Mouse (Mus musculus): ENCODE results near the gene Rad23a. TPM values are rescaled to one million over a fixed set of nuclear protein-coding genes. Genes with fewer than 3 reads are reported as not detected.

The Rad23a gene
- polyA plus RNA-seq, 1 experiment from 2014 or later = 87.7 TPM

GRCm38 (mm10) chr8:84794486-84794885 is 46.0 kb downstream of the Rad23a start:
- Histone ChIP-seq H3K9ac (ENCODE audit: low read length) (no peak overlapping the region), H3K27me3 (ENCODE audit: control insufficient read depth, insufficient read depth, low read length) (peaks cover 90% of the 10 kb centered on the region), H3K36me3 (ENCODE audit: control insufficient read depth, insufficient read depth, low read length) (no peaks in the 10 kb centered on the region), H3K4me1 (ENCODE audit: control insufficient read depth, insufficient read depth, low read length) (peaks cover 5% of the 10 kb centered on the region), H3K27ac (ENCODE audit: low read depth, low read length) (no peak overlapping the region), H3K4me2 (no peak overlapping the region), H3K4me3 (ENCODE audit: low read depth, low read length) (no peak overlapping the region), H3K9me3 (ENCODE audit: control insufficient read depth, low read length) (no peaks in the 10 kb centered on the region)
- DNase-seq (ENCODE audit: low spot score, missing footprints) = peak; percentile 85
- WGBS = 54% methylated on average over 7 of the region's 7 CpGs
- ATAC-seq (ENCODE audit: low FRiP score) = no peak

DNA sequence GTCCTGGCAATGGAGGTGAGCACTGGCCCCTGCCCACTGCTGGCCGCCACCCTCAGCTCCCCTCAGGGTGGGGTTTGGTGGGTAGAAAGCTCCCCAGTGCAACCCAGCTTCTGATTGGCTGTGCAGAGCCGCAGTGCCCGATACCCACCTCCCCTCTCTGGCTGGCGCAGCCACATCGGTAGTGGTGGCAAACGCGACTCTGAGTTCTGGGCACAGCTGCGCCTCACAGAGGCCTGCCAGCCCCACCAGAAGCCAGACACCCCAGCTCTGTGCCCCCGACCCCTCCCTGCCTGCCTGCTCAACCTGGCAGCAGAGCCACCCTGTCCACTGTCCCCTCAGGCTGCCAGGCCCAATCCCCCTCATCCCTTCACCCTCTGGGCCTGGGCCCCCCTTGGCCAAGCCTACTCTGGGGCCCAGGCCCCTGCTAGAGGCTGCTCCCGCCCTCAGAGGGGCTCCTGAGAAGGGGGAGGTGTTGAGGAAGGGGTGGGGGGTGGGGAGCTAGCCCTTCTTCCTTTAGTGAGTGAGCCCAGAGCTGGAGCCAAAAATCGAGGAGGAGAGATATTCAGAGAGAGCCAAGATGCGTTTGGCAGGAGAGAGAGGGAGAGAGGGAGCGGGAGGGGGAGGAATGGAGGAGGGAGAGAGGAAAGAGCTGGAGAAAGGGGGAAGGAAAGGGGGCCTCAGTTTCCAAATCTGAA is 46.5 kb downstream of the Rad23a start:
- ATAC-seq (ENCODE audit: low FRiP score) (no peak), DNase-seq (ENCODE audit: low spot score, missing footprints) (no peak)
- Histone ChIP-seq H3K27me3 (ENCODE audit: control insufficient read depth, insufficient read depth, low read length) (peaks cover 90% of the 10 kb centered on the region), H3K27ac (ENCODE audit: low read depth, low read length) (no peak overlapping the region), H3K4me2 (no peak overlapping the region), H3K4me1 (ENCODE audit: control insufficient read depth, insufficient read depth, low read length) (peaks cover 2% of the 10 kb centered on the region; the same call in 1 of the 2 replicates), H3K36me3 (ENCODE audit: control insufficient read depth, insufficient read depth, low read length) (no peaks in the 10 kb centered on the region), H3K9me3 (ENCODE audit: control insufficient read depth, low read length) (no peaks in the 10 kb centered on the region), H3K4me3 (ENCODE audit: low read depth, low read length) (no peak overlapping the region), H3K9ac (ENCODE audit: low read length) (no peak overlapping the region; the same call in 1 of the 2 replicates)
- WGBS = 62% methylated on average over 13 of the region's 13 CpGs

GRCm38 (mm10) chr8:84793134-84793533 is 47.3 kb downstream of the Rad23a start:
- Histone ChIP-seq H3K36me3 (ENCODE audit: control insufficient read depth, insufficient read depth, low read length) (no peaks in the 10 kb centered on the region), H3K4me2 (no peak overlapping the region), H3K9ac (ENCODE audit: low read length) (no peak overlapping the region), H3K27ac (ENCODE audit: low read depth, low read length) (no peak overlapping the region), H3K4me1 (ENCODE audit: control insufficient read depth, insufficient read depth, low read length) (no peaks in the 10 kb centered on the region), H3K9me3 (ENCODE audit: control insufficient read depth, low read length) (no peaks in the 10 kb centered on the region), H3K27me3 (ENCODE audit: control insufficient read depth, insufficient read depth, low read length) (peaks cover 90% of the 10 kb centered on the region), H3K4me3 (ENCODE audit: low read depth, low read length) (no peak overlapping the region)
- 80% methylated on average over 9 of the region's 9 CpGs for WGBS
- no peak for ATAC-seq (ENCODE audit: low FRiP score)
- no peak for DNase-seq (ENCODE audit: low spot score, missing footprints)

- Histone ChIP-seq H3K4me3 (ENCODE audit: low read depth, low read length) (no peak overlapping the region), H3K9me3 (ENCODE audit: control insufficient read depth, low read length) (no peaks in the 10 kb centered on the region), H3K36me3 (ENCODE audit: control insufficient read depth, insufficient read depth, low read length) (no peaks in the 10 kb centered on the region), H3K9ac (ENCODE audit: low read length) (no peak overlapping the region), H3K4me1 (ENCODE audit: control insufficient read depth, insufficient read depth, low read length) (no peaks in the 10 kb centered on the region), H3K27ac (ENCODE audit: low read depth, low read length) (no peak overlapping the region), H3K4me2 (no peak overlapping the region), H3K27me3 (ENCODE audit: control insufficient read depth, insufficient read depth, low read length) (peaks cover 90% of the 10 kb centered on the region)
- WGBS = 71% methylated on average over 12 of the region's 12 CpGs
- DNase-seq (ENCODE audit: low spot score, missing footprints) (no peak), ATAC-seq (ENCODE audit: low FRiP score) (no peak)
Observed at GRCm38 (mm10) chr8:84792429-84792947, 48.0 kb downstream of the Rad23a start.

DNA sequence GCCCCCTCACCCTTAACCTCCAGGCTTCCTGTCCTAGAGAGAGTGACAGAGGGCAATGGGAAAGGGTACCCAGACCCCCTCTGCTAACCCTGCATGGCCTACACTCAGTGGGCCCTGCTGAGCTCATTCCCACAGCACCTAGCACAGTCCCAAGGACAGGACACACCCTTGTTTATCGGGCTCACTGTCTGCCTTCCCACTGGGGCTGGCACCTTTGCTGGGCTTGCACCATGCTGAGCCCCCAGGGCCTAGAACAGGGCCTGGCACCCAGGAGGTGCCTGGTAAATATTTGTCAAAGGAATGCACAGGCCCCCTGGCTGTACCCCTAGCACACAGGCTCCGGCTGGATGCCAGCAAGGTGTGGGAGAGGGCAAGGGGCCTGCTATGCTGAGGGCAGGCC is 49.9 kb downstream of the Rad23a start:
- Histone ChIP-seq H3K4me1 (ENCODE audit: control insufficient read depth, insufficient read depth, low read length) (no peaks in the 10 kb centered on the region), H3K4me2 (no peak overlapping the region), H3K4me3 (ENCODE audit: low read depth, low read length) (no peak overlapping the region), H3K27me3 (ENCODE audit: control insufficient read depth, insufficient read depth, low read length) (peaks cover 90% of the 10 kb centered on the region), H3K36me3 (ENCODE audit: control insufficient read depth, insufficient read depth, low read length) (no peaks in the 10 kb centered on the region), H3K9me3 (ENCODE audit: control insufficient read depth, low read length) (no peaks in the 10 kb centered on the region), H3K27ac (ENCODE audit: low read depth, low read length) (no peak overlapping the region), H3K9ac (ENCODE audit: low read length) (no peak overlapping the region)
- DNase-seq (ENCODE audit: low spot score, missing footprints) = no peak
- 80% methylated on average over 2 of the region's 2 CpGs for WGBS
- no peak for ATAC-seq (ENCODE audit: low FRiP score)

DNA sequence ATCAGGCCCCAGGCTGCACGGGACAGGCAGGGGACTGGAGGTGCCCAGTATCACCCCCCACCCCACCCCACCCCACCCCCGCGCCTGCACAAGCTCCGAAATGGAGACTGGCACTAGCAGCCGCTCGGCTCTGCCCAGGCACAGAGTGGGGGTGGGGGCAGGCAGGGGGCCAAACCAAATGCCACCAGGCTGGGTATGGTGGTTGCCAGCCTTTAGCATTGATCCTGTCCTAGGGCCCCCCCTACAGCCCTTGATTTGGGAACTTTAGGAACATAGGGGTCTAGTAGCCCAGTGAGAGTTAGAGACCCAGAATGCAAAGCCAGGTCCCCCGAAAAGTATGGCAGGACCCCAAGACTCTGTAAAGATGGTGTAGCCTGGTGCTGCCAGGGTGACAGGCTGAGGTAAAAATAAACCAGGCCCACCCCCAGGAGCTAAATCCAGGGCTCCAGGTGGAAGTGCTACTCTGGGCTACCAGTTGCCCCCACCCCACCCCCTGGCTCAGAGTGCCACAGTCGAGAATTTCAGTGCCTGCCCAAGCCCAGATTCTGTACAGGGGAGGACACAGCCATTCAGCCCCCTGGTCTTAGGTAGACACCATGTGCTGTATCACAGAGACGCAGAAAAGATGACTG is 50.5 kb downstream of the Rad23a start:
- no peak overlapping the region for H3K4me3 ChIP-seq (ENCODE audit: low read depth, low read length)
- H3K27ac ChIP-seq (ENCODE audit: low read depth, low read length) = no peak overlapping the region
- DNase-seq (ENCODE audit: low spot score, missing footprints) (no peak), ATAC-seq (ENCODE audit: low FRiP score) (no peak)
- H3K4me1 ChIP-seq (ENCODE audit: control insufficient read depth, insufficient read depth, low read length) = no peaks in the 10 kb centered on the region
- 75% methylated on average over 9 of the region's 9 CpGs for WGBS
- H3K36me3 ChIP-seq (ENCODE audit: control insufficient read depth, insufficient read depth, low read length) = no peaks in the 10 kb centered on the region
- H3K27me3 ChIP-seq (ENCODE audit: control insufficient read depth, insufficient read depth, low read length) = peaks cover 90% of the 10 kb centered on the region
- no peaks in the 10 kb centered on the region for H3K9me3 ChIP-seq (ENCODE audit: control insufficient read depth, low read length)
- no peak overlapping the region for H3K4me2 ChIP-seq
- H3K9ac ChIP-seq (ENCODE audit: low read length) = no peak overlapping the region

DNA sequence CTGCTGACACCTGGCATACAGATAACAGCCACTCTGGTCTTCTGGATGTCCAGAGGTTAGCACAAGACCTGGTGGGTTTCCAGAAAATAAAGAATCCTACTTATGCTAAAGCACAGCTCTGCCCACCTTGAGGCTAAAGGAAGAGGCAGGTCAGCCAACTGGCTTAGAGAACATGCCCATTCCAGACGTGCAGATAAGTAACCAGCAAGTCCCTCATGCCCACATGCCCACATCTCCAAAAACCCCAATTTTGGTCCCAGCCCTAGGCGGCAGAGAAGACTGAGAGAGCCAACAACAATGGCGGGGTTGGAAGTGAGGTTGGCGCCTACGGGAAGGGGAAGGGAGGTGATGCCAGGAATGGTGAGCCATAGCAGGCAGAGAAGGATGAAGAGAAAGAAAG is 51.1 kb downstream of the Rad23a start:
- no peak for DNase-seq (ENCODE audit: low spot score, missing footprints)
- Histone ChIP-seq H3K4me2 (no peak overlapping the region), H3K27me3 (ENCODE audit: control insufficient read depth, insufficient read depth, low read length) (peaks cover 91% of the 10 kb centered on the region), H3K9ac (ENCODE audit: low read length) (no peak overlapping the region), H3K27ac (ENCODE audit: low read depth, low read length) (no peak overlapping the region), H3K9me3 (ENCODE audit: control insufficient read depth, low read length) (no peaks in the 10 kb centered on the region), H3K36me3 (ENCODE audit: control insufficient read depth, insufficient read depth, low read length) (no peaks in the 10 kb centered on the region), H3K4me3 (ENCODE audit: low read depth, low read length) (no peak overlapping the region), H3K4me1 (ENCODE audit: control insufficient read depth, insufficient read depth, low read length) (no peaks in the 10 kb centered on the region)
- ATAC-seq (ENCODE audit: low FRiP score) = no peak
- WGBS = 48% methylated on average over 5 of the region's 5 CpGs

- Histone ChIP-seq H3K36me3 (ENCODE audit: control insufficient read depth, insufficient read depth, low read length) (no peaks in the 10 kb centered on the region), H3K4me3 (ENCODE audit: low read depth, low read length) (no peak overlapping the region), H3K27ac (ENCODE audit: low read depth, low read length) (no peak overlapping the region), H3K9me3 (ENCODE audit: control insufficient read depth, low read length) (no peaks in the 10 kb centered on the region), H3K27me3 (ENCODE audit: control insufficient read depth, insufficient read depth, low read length) (peaks cover 91% of the 10 kb centered on the region), H3K4me2 (no peak overlapping the region), H3K4me1 (ENCODE audit: control insufficient read depth, insufficient read depth, low read length) (no peaks in the 10 kb centered on the region), H3K9ac (ENCODE audit: low read length) (no peak overlapping the region)
- ATAC-seq (ENCODE audit: low FRiP score) (no peak), DNase-seq (ENCODE audit: low spot score, missing footprints) (no peak)
- 4% methylated on average over 11 of the region's 11 CpGs for WGBS
Observed at GRCm38 (mm10) chr8:84788896-84789295, 51.6 kb downstream of the Rad23a start.

DNA sequence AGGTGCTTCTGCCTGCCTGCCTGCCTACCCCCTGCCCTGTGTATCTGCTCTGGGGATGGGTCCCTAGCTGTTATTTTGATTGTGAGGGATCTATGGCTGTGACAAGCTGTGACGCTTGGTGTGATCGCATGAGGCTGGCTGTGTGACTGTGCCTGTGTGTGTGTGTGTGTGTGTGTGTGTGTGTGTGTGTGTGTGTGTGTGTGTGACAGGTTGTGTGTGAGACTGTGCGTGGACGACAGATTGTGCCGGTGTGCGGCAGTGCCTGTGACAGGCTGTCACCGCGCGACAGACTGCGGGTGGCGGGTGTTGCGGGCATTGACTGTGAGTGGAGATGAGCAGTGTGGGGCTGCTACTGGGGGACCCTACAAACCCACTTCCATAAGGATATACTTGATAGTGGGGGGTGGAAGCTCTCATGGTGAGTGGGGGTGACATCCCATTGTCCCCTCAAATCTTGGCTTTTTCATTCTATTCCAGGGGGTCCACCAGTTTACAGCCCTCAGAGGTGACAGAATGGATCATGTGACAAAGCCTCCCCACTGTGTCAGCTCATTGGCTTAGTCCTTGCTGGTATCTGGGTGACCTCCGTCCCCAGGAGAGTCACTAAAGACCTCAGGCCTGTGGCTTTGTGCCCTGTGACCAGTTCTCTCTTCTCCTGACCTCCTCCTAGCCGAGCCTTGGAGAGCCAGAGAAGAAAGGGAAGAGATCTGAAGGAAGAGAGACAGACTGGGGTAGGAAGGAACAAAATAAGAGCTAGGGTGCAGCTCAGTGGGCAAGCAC is 52.8 kb downstream of the Rad23a start:
- DNase-seq (ENCODE audit: low spot score, missing footprints) (peak; percentile 90), ATAC-seq (ENCODE audit: low FRiP score) (no peak)
- H3K4me2 ChIP-seq = no peak overlapping the region
- no peak overlapping the region for H3K9ac ChIP-seq (ENCODE audit: low read length)
- no peak overlapping the region for H3K4me3 ChIP-seq (ENCODE audit: low read depth, low read length)
- no peaks in the 10 kb centered on the region for H3K9me3 ChIP-seq (ENCODE audit: control insufficient read depth, low read length)
- H3K27me3 ChIP-seq (ENCODE audit: control insufficient read depth, insufficient read depth, low read length) = peaks cover 96% of the 10 kb centered on the region
- 4% methylated on average over 14 of the region's 14 CpGs for WGBS
- H3K36me3 ChIP-seq (ENCODE audit: control insufficient read depth, insufficient read depth, low read length) = no peaks in the 10 kb centered on the region
- H3K4me1 ChIP-seq (ENCODE audit: control insufficient read depth, insufficient read depth, low read length) = no peaks in the 10 kb centered on the region
- no peak overlapping the region for H3K27ac ChIP-seq (ENCODE audit: low read depth, low read length)
